Mouse (Mus musculus) hindbrain, embryonic 16.5 days (tissue): ENCODE results near the gene Exph5. TPM values are rescaled to one million over a fixed set of nuclear protein-coding genes. Genes with fewer than 3 reads are reported as not detected.

Experiments used
- ATAC-seq: fragments of 200-750 bp; cut with Nextera tagmentation; 2 replicates; pipeline ENCODE4 v1.8.0; 2017; ENCODE audit warnings: moderate TSS enrichment, moderate library complexity
- H3K27ac ChIP-seq: fragments of 300-500 bp; sonication (generic); 2 replicates; pipeline ENCODE4 v1.5.1; 2014; ENCODE audit warnings: low read depth, mild to moderate bottlenecking, control low read depth, low read length, moderate library complexity
- H3K27me3 ChIP-seq: fragments of 300-500 bp; sonication (generic); replicated peaks from 2 replicates; pipeline ENCODE4 v1.6.1; 2014; ENCODE audit warnings: low read length; ENCODE audit not compliant: control insufficient read depth, insufficient read depth
- H3K36me3 ChIP-seq: fragments of 300-500 bp; sonication (generic); 2 replicates; pipeline ENCODE4 v1.6.1; 2014; ENCODE audit warnings: mild to moderate bottlenecking, low read length, moderate library complexity, mixed read lengths; ENCODE audit not compliant: control insufficient read depth, insufficient read depth
- H3K4me1 ChIP-seq: fragments of 300-500 bp; sonication (generic); 2 replicates; pipeline ENCODE4 v1.6.1; 2014; ENCODE audit warnings: low read depth, low read length; ENCODE audit not compliant: control insufficient read depth, insufficient read depth
- H3K4me2 ChIP-seq: fragments of 300-500 bp; sonication (generic); 2 replicates; pipeline ENCODE4 v1.6.1; 2014; ENCODE audit warnings: mild to moderate bottlenecking, low read length, control low read depth, moderate library complexity
- H3K4me3 ChIP-seq: fragments of 300-500 bp; sonication (generic); 2 replicates; pipeline ENCODE4 v1.5.1; 2014; ENCODE audit warnings: mild to moderate bottlenecking, low read length, control low read depth, moderate library complexity
- H3K9ac ChIP-seq: fragments of 300-500 bp; sonication (generic); 2 replicates; pipeline ENCODE4 v1.6.1; 2014; ENCODE audit warnings: low read depth, mild to moderate bottlenecking, control low read depth, low read length, moderate library complexity
- H3K9me3 ChIP-seq: fragments of 300-500 bp; sonication (generic); 2 replicates; pipeline ENCODE4 v1.6.1; 2014; ENCODE audit warnings: mild to moderate bottlenecking, low read length, moderate library complexity; ENCODE audit not compliant: control insufficient read depth
- WGBS: fragments of 180-500 bp; shearing (Covaris S2); extraction: QIAGEN DNeasy Blood & Tissue Kit; methylation state at CpG from one replicate; pipeline ENCODE4 v1.1.7; 2014; 5-methylcytosine and 5-hydroxymethylcytosine counted together
- polyA plus RNA-seq: library from polyadenylated mRNA; unstranded; fragments of >200 nt; fragmentation: Nextera tagmentation; extraction: Ambion mirVana; gene quantifications from 2 replicates; pipeline ENCODE4 v1.2.1, GENCODE M21; 2015

Exph5 gene
- polyA plus RNA-seq, 1 experiment from 2014 or later, result 0.48 TPM

GRCm38 (mm10) chr9:53269466-53269755, 32.1 kb upstream of the Exph5 start:
- H3K4me3 ChIP-seq, result no peak overlapping the region
- ATAC-seq, result no peak
- H3K9me3 ChIP-seq, result no peaks in the 10 kb centered on the region
- WGBS, result 92% methylated on average over 5 of the region's 5 CpGs
- H3K4me1 ChIP-seq, result no peaks in the 10 kb centered on the region
- no peak overlapping the region for H3K9ac ChIP-seq
- no peaks in the 10 kb centered on the region for H3K36me3 ChIP-seq
- H3K27ac ChIP-seq, result no peak overlapping the region
- no peaks in the 10 kb centered on the region for H3K27me3 ChIP-seq
- no peak overlapping the region for H3K4me2 ChIP-seq

- no peak overlapping the region for H3K9ac ChIP-seq
- no peaks in the 10 kb centered on the region for H3K4me1 ChIP-seq
- no peak for ATAC-seq
- WGBS, result 83% methylated on average over 5 of the region's 5 CpGs
- H3K4me2 ChIP-seq, result no peak overlapping the region
- H3K9me3 ChIP-seq, result no peaks in the 10 kb centered on the region
- H3K4me3 ChIP-seq, result no peak overlapping the region
- no peaks in the 10 kb centered on the region for H3K27me3 ChIP-seq
- H3K27ac ChIP-seq, result no peak overlapping the region
- H3K36me3 ChIP-seq, result no peaks in the 10 kb centered on the region
Measured at GRCm38 (mm10) chr9:53271281-53272022, 30.0 kb upstream of the Exph5 start.

- H3K9me3 ChIP-seq, result no peaks in the 10 kb centered on the region
- WGBS, result 66% methylated on average over 5 of the region's 5 CpGs
- no peaks in the 10 kb centered on the region for H3K4me1 ChIP-seq
- H3K9ac ChIP-seq, result no peak overlapping the region
- no peak overlapping the region for H3K4me3 ChIP-seq
- no peaks in the 10 kb centered on the region for H3K27me3 ChIP-seq
- H3K36me3 ChIP-seq, result no peaks in the 10 kb centered on the region
- no peak overlapping the region for H3K4me2 ChIP-seq
- H3K27ac ChIP-seq, result no peak overlapping the region
- no peak for ATAC-seq
Measured at GRCm38 (mm10) chr9:53272207-53272606, 29.3 kb upstream of the Exph5 start.

GRCm38 (mm10) chr9:53272714-53273113, 28.8 kb upstream of the Exph5 start:
- no peak for ATAC-seq
- WGBS, result 80% methylated on average over 4 of the region's 4 CpGs
- H3K4me3 ChIP-seq, result no peak overlapping the region
- H3K9me3 ChIP-seq, result no peaks in the 10 kb centered on the region
- H3K9ac ChIP-seq, result no peak overlapping the region
- no peaks in the 10 kb centered on the region for H3K36me3 ChIP-seq
- no peak overlapping the region for H3K4me2 ChIP-seq
- no peaks in the 10 kb centered on the region for H3K4me1 ChIP-seq
- H3K27ac ChIP-seq, result no peak overlapping the region
- no peaks in the 10 kb centered on the region for H3K27me3 ChIP-seq

- H3K36me3 ChIP-seq, result no peaks in the 10 kb centered on the region
- no peak overlapping the region for H3K9ac ChIP-seq
- no peaks in the 10 kb centered on the region for H3K27me3 ChIP-seq
- no peak overlapping the region for H3K4me2 ChIP-seq
- WGBS, result 87% methylated on average over 1 of the region's 1 CpGs
- no peaks in the 10 kb centered on the region for H3K9me3 ChIP-seq
- no peak overlapping the region for H3K27ac ChIP-seq
- no peak for ATAC-seq
- H3K4me3 ChIP-seq, result no peak overlapping the region
- H3K4me1 ChIP-seq, result no peaks in the 10 kb centered on the region
Measured at GRCm38 (mm10) chr9:53276381-53276780, 25.1 kb upstream of the Exph5 start.

- no peaks in the 10 kb centered on the region for H3K36me3 ChIP-seq
- H3K9me3 ChIP-seq, result no peaks in the 10 kb centered on the region
- ATAC-seq, result no peak
- H3K4me3 ChIP-seq, result no peak overlapping the region
- no peak overlapping the region for H3K27ac ChIP-seq
- WGBS, result 96% methylated on average over 2 of the region's 2 CpGs
- no peak overlapping the region for H3K4me2 ChIP-seq
- no peaks in the 10 kb centered on the region for H3K27me3 ChIP-seq
- no peaks in the 10 kb centered on the region for H3K4me1 ChIP-seq
- H3K9ac ChIP-seq, result no peak overlapping the region
Measured at GRCm38 (mm10) chr9:53278997-53279396, 22.5 kb upstream of the Exph5 start.

GRCm38 (mm10) chr9:53286793-53287192, 14.7 kb upstream of the Exph5 start:
- Histone ChIP-seq H3K4me3 (no peak overlapping the region), H3K4me2 (no peak overlapping the region), H3K9me3 (no peaks in the 10 kb centered on the region), H3K9ac (no peak overlapping the region), H3K27me3 (no peaks in the 10 kb centered on the region), H3K36me3 (no peaks in the 10 kb centered on the region), H3K4me1 (no peaks in the 10 kb centered on the region), H3K27ac (no peak overlapping the region)
- ATAC-seq, result no peak
- WGBS, result 84% methylated on average over 6 of the region's 6 CpGs

GRCm38 (mm10) chr9:53290006-53290405, 11.5 kb upstream of the Exph5 start:
- Histone ChIP-seq H3K27ac (no peak overlapping the region), H3K9me3 (no peaks in the 10 kb centered on the region), H3K4me1 (no peaks in the 10 kb centered on the region), H3K36me3 (no peaks in the 10 kb centered on the region), H3K4me3 (no peak overlapping the region), H3K4me2 (no peak overlapping the region), H3K27me3 (no peaks in the 10 kb centered on the region), H3K9ac (no peak overlapping the region)
- 92% methylated on average over 3 of the region's 3 CpGs for WGBS
- no peak for ATAC-seq

GRCm38 (mm10) chr9:53292833-53293232, 8.6 kb upstream of the Exph5 start:
- Histone ChIP-seq H3K9ac (no peak overlapping the region), H3K4me1 (no peaks in the 10 kb centered on the region), H3K27me3 (no peaks in the 10 kb centered on the region), H3K4me3 (no peak overlapping the region), H3K27ac (no peak overlapping the region), H3K4me2 (no peak overlapping the region), H3K36me3 (no peaks in the 10 kb centered on the region), H3K9me3 (no peaks in the 10 kb centered on the region)
- ATAC-seq, result no peak
